Mouse (Mus musculus): ENCODE data around the gene Chmp2b.

Gene Chmp2b
- long read RNA-seq, experiment 1, transcript Chmp2b-201 (6 exons, 1,872 nt): major isoform, 52 of 53 reads
- long read RNA-seq, experiment 1, partial matches to known transcripts: 0 of 53 reads
- long read RNA-seq, experiment 1, other reads (novel, unspliced or antisense): 0 of 53 reads
- long read RNA-seq, experiment 2, transcript Chmp2b-201 (6 exons, 1,872 nt): major isoform, 49 of 53 reads
- long read RNA-seq, experiment 2, partial matches to known transcripts: 2 of 53 reads
- long read RNA-seq, experiment 2, other reads (novel, unspliced or antisense): 1 of 53 reads

DNA sequence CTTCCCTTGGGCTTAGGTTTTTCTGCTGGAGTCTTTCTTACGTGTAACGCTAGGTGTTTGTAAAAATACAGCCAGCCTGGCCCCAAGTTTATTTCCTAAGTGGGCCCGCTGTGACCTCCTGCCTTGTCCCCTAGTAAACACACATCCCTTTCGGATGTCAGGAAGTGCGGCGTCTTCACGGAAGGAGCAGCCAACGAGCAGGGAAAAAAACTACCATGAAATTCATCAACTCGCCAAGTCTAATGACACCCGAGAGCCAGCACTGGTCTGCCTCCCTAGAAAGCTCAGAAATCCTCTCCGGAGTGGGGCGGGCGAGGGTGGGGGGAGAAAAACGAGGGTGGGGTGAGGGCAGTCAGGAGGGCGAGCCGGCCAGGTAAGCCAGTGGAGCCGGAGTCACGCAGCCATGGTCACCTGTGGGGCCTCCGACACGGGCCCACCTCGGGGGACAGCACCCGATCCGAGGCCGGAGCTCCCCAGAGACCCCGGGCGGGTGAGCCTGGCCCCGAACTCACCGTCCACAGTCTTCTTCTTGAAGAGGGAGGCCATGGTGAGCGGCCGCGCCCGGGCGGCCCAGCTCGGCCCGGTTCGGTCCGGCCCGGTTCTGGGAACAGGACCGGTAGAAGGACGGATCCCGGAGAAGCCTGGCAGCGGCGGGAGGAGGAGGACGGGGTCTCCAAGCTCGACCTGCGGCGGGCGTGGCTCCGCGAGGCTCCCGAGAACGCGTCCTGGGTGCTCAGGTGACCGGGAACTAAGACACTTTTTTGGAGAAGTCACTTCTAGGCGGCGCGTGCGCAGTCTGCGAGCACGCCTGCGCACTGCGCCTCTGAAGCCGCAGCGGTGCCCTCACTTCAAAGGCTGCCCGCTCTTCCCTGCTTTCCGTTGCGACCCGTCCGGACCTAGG, at the start of gene Chmp2b:
Chmp2b (minus strand) TSS at position 764 of the 901 bp plus-strand sequence.
- intact Hi-C loops (cut with DNase I): no loop called here

DNA sequence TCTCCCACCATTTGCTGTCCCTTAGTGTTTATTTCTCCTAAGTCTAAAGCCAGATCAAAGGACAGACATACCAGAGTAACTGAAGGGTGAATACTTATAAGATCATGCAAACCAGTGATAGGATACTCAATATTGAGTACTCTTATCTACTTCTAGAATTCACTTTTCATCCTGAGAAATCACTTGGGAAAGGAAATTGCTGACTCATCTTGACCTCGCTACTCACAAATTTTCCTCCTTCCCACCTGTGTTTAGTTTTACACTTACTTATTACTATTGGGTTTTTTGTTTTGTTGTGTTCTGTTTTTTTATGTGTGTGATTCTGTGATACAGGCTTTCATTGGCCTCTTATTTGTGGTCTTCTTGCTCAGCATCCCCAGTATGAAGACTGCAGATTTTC, 49.2 kb upstream of the Chmp2b start:
- intact Hi-C loops (cut with DNase I): no loop called here

DNA sequence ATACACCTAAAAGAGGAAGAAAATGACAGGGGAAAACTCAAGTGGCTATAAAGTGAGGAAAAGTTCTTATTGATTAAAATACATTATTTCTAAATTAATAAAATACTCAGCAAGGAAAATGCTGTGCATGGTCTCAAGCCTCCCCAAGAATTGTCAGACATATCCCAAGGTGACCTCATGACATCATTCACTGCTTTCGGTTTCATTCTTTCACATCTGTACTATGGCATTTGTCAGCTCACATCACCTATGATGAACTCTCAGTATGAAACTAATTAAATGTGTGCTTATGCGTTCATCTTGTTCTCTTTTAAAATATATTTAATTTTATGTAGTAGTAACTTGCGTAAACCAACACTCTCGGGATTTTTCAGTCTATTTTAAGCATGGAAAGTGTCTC, 38.3 kb upstream of the Chmp2b start:
- intact Hi-C loops (cut with DNase I): no loop called here

DNA sequence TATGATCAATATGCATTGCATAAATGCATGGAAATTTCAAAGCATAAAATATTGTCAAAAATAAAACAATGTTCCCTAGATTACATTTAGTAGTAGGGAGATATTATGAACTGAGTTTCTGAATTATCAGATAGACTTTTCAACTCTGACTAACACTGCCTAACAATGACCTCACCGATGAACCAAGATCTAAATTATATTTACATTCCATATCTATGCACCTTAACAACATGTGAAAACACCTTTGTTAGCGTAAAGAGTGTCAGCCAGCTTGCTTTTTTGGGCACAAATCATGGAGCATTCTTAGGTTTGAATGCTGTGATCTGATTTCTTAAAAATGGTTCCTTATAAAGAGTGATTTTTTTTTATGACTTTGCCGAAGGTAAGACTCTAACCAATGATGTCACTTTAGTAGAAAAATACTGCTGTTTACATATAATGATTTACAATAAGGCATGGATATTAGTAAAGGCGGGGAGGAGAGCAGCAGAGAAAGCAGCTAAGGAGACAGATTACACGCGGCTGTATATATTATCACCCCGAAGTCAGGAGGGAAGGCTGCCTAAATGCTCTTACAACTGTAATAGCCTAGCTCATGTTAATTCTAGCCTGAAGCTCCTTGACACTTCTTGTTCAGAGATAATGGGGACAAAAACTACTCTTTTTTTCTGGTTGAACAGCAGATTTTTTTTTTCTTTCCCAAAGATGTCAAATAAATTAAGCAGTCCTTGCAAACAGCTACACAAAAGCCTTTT, 23.8 kb upstream of the Chmp2b start:
- intact Hi-C loops (cut with DNase I): no loop called here

DNA sequence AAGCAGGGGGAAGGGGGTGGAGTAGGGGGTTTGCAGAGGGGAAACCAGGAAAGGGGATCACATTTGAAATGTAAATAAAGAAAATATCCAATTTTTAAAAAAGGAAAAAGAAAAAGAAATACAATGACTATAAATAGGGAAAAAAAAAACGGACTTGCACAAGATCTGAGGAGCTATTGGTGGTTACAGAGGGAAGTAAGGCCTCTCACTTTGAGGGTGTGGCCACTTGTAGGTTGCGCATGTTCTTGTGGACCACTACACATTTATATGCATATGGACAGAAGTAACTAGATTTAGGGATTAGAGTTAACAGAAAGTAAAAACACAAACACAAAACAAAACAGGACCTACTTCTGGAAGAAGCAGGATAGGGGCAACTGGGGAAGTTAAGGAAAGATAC, 23.2 kb upstream of the Chmp2b start:
- intact Hi-C loops (cut with DNase I): no loop called here

DNA sequence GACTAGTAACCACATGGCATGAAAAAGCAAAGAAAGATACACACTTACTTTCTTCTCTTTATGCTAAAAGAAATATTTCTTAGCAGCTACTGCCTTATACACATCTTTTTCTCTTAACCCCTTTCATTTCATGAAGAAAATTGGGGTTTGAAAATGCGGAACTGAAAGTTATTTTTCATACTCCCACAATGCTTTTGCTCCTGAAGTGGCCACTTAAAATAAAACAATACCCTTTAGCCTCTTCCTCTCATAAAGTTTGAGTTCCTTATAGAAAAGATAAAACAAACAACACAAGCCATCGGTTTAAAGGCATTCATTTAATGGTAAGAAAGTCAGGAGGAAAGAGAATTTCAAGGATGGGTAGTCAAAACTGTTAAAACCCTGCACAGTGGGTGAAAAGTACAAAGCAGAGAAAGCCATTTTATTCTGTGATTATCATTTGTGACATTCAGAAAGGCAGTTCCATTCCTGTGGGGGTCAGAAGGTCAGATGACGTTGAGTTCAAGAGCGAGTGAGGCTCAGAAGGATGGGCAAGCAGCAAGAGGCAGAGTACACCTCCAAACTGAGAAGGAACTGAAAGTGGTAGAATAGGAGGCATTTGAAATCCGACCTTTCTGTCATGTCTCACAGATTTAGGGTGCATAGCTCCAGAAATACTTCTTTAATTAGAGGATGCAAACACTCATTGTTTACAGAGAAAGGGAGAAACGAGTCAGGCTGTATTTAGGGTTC, 14.9 kb upstream of the Chmp2b start:
- intact Hi-C loops (cut with DNase I): no loop called here

DNA sequence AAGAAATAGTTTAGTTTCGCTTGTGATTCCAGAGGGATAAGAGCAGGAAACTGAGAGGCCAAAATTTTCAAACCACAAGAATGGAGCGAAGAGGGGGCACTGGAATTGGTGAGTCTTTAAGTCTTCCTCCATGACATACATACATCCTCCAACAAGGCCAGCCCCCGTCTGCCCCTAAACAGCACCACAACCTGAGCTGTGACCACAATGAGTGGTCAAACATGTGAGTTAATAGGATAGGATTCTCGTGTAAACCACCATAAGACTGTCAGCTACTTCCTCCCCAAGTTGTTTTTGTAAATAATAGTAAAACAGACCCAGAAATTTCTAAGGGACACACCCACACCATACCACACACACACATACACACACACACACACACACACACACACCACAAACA, 6.3 kb upstream of the Chmp2b start:
- intact Hi-C loops (cut with DNase I): no loop called here

DNA sequence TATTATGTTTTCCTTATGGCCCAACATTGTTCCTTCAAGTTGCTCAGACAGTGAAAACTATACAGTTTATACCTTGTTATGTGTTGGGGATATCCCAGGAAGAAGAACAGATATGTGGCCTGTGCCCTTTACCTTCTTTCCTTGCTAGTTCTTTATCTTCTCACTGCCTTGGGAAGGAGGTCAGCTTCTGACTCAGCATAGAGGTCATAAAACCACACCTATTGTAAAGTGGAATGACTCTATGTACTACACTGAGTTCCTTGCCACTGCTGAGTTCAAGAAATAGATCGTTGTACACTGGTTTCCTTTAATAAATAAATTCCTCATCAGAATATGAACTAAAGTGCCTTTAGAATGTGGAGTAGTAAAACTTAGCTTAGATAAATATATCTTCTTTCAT, 2.4 kb upstream of the Chmp2b start:
- intact Hi-C loops (cut with DNase I): no loop called here

DNA sequence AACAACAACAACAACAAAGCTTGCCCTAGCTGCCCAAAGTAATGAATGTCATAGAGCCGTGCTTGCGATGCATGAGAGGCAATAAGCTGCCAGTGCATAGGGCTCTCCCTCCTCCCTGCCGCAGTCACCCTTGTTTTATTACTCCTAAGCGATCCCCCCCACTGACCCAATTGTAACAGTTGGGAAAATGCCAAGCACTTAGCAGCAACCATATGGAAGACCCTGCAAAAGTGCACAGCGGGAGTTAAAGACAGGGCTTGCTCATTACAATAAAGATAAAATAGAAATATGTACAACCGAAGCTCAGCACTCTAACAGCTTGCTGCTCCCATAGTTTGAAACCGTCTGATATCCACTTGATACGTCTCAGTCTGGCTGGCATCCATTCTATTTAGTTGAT, 1.8 kb upstream of the Chmp2b start:
- intact Hi-C loops (cut with DNase I): no loop called here

DNA sequence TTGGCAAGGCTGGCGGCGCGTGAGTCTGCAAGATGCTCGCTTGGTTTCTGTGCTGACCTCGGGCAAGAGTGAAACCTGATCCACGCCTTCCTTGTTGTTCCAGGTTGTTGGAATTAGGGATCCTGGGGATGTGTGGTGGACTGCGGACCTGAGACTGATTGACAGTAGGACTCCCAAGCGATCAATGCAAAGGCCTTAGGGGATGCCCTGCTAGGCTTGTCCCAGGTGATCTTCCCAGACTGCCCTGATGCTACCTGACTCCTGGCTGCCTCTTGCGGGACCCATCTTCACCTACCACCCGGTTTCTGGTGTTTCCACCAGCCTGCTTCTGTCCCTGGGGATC, 309 bp upstream of the Chmp2b start:
- intact Hi-C loops (cut with DNase I): no loop called here

DNA sequence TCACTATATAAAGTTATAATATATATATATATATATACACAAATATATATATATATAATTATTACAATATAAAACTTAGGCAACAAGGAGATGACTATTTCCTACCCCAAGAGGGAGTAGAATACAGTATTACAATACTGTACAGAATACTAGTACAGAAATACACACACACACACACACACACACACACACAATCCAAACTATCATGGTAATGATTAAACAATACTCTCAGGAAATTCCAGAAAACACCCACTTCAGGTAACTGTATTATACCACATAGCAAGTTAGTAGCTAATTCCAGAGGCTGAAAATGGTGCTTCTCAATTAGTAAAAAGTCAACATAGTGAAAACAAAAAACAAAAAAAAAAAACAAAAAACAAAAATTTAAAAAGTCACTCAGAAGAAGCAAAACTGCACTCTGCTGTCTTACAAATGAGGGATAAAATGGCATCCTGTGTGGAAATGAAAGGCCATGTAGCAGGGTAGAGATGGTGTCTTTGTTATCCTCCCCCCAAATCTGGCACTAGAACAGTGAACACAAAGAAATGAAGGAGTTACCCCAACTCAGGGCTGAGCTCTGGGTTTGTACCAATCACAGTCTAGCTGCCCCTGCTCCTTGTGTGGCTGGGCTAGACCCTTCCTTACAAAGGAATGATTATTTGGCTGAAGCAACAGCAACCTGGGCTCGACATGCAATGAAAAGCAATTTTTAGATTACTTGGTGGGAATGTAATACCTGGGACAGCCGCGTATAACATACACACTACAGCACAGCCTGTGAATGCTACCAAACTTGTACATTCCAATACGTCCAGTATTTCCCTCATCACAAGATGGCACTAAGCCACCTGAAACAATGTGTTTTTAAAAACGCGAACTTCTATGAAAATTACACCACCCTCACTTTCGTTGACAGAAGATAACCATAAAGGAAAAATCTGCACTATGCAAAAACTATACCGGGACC, 1.2 kb downstream of the Chmp2b start:
- intact Hi-C loops (cut with DNase I): no loop called here

DNA sequence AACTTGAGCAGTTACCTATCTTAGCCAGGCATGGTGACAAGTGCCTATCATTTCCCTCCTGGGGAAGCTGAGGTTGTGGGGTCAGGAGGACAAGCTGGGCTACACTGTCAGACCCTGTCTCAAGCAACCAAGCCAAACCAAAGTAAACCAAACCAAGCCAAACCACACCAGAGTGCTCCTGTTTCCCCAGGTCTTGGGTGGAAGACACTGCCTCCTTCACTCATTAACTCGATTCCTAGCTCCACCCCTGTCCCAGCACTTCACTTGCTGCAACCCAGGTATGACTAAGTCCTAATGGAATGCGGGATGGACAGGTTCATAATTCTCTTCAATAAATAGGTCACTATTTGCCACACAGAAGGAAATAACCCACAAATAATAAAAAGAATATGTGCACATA, 2.9 kb downstream of the Chmp2b start:
- intact Hi-C loops (cut with DNase I): no loop called here

DNA sequence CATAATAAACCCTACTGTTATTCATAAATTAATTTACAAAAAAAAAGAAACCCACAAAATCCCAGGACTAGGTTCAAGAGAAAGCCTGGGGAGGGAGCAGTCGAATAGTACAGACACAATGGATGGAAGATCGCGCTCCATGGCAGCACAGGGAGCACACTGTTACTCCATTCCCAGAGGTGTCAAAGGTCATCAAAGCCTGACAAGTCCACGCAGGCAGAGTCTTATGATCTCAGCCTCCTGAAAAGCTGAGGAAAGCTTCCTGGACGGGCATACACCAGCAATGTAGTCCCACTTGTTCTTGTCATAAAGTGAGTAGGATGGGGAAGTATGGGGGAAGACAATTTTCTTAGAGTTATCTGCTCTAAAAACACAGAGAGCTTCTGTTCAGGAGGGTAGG, 5.2 kb downstream of the Chmp2b start:
- intact Hi-C loops (cut with DNase I): no loop called here

DNA sequence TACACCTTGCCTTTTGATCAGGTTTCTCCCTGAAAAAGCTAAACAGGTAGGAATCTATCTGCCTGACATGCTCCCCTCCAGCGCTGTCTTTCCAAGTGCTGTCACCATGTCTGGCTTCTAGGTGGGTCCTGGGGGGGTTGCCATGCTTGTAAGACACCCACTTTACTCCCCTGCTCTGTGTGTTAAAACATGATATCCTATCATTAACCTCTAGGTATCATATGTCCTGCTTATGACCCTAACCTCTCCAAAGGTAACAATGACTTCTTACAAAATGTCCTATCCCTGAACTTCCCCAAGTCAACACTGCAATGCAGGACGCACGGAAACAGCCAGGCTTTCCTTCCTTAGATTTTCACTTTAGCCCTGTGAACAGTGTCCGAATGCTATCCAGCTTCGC, 8.3 kb downstream of the Chmp2b start:
- intact Hi-C loops (cut with DNase I): no loop called here

DNA sequence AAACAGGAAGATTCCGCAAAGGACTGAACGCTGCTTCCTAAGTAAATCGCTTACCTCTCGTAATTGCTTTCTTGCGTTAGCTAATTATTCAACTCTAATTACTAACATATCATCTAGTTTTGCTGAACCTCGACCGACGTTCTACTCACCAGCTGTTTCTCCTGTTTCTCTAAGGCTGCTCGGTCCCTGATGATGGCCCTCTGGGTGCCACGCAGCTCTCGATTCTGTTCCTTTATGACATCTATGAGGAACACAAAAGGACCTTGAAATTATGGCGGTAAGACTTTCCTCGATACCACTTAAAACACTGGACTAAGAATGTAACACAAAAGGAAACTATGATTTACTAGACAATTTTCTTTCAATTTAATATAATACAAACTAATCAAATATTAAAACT, 11.7 kb downstream of the Chmp2b start:
- intact Hi-C loops (cut with DNase I): no loop called here

DNA sequence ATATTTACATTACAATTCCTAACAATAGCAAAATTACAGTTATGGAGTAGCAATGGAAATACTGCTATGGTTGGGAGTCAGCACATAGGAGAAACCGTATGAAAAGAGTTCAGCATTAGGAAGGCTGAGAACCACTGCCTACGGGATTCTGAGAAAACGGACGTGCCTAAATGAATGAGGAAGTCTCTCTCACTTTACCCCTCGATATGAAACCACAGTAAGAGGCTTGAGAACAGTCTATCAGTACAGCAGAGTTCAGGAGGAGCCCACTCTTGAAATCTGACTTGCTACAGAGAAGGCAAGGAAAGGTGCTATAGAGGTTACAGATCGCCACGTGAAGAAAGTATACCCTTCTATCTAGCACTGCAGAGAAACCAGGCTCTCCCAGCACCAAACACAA, 13.6 kb downstream of the Chmp2b start:
- intact Hi-C loops (cut with DNase I): no loop called here

DNA sequence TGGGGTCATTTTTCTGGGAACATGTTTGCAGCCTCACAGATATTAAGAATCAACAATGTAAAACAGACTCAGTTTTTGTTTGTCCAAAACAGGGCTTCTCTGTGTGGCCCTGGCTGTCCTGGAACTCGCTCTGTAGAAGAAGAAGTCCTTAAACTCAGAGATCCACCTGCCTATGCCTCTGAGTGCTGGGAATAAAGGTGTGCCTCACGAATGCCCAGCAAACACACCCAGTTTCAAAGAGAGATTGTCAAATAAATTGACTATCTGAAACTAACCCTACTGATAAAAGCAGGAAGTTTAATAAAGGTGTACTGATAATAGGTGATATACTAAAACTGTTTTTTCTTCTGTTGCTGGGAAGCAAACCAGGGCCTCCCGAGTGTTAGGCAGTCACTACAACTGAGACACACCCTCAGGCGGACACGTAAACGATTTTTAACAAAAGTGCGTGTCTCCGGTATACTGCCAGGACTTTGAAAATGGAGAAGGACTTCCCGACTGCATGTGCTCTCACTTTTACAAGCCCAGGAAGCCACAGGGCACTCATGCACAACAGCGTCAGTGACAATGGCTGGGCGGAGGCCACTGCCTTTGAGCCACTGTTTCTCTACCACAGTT, 18.7 kb downstream of the Chmp2b start:
- intact Hi-C loops (cut with DNase I): no loop called here

DNA sequence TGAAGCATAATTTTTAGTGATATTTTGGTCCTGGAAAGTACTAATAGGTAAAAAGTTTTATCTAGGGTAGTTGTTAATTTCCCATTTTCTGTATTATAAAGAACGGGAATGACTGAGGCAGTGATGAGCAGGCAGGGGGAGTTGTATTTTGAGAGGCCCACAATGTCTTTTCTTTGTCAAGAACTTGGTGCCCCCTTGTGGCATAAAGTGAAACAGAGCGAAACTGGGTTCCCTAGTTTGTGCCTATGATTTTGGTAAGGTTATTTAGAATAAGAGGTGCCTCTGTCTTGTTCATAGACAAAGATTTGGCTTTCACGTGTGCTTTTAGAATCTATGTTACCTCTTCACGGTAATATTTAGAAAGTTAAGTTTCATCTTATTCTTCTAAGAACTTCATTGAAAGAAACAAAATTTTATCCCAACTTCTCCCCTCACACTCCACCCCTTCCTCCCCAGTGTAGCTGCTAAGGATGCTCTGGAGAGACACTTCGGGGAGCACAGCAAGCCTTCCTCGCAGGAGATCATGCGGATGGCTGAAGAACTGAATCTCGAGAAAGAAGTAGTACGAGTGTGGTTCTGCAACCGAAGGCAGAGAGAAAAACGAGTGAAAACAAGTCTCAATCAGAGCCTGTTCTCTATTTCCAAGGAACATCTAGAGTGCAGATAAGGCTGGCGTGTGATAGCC, 29.1 kb downstream of the Chmp2b start:
- intact Hi-C loops (cut with DNase I): no loop called here

DNA sequence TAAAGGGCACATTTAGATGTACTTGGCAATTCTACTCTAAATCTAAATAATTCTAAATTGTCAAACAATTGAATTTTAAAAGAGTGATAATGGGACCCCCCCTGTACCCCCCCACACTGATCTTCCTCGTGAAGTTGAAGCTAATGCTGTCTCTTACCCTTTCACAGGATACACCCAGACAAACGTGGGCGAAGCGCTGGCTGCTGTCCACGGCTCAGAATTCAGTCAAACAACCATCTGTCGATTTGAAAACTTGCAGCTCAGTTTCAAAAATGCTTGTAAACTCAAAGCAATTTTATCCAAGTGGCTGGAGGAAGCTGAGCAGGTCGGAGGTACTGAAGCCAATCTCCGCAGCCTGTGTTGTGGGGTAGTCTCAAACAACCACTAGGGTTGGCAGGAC, 30.9 kb downstream of the Chmp2b start:
- intact Hi-C loops (cut with DNase I): no loop called here

Measured in adrenal gland (tissue).